ENCODE assay signal across 8 mouse cellular contexts in genomic region chr15:99252381-99253174, GRCm38 (mm10). TPM values are rescaled to one million over a fixed set of nuclear protein-coding genes. Genes with fewer than 3 reads are reported as not detected.
DNase-seq lines count a peak whose midpoint lies in the region; ATAC-seq and TF ChIP-seq lines count a peak whose summit lies in the region.

No protein-coding gene starts in this region.

- DNase-seq in left cerebral cortex, postnatal 4 days, result peak; percentile 67
- no peak for DNase-seq in left cerebral cortex, adult 9 months (ENCODE audit: low spot score in 2 of 2)
- DNase-seq in adipocyte (ENCODE audit: low spot score), result peak; percentile 52
- no peak for DNase-seq in limb, embryonic 10.5 days (ENCODE audit: low spot score)
- DNase-seq in midbrain, postnatal 0 days (ENCODE audit: low spot score), result peak; percentile 81
- no peak for DNase-seq in cerebellum, postnatal 36 days
- no peak for DNase-seq in frontal cortex, adult 2 months (ENCODE audit: extremely low spot score in 1 of 2, low spot score in 1 of 2)

- peak overlapping the region; percentile 77 for H3K4me2 ChIP-seq in midbrain, postnatal 0 days (ENCODE audit: low read depth, low read length, poor library complexity, severe bottlenecking)

- intact Hi-C loops in left cerebral cortex, postnatal 4 days (cut with DNase I), result no loop called here

- H3K9ac ChIP-seq in midbrain, postnatal 0 days (replicated peaks; ENCODE audit: low read length, poor library complexity, severe bottlenecking), result peak overlapping the region; percentile 58

- peak overlapping the region; percentile 93 for H3K27ac ChIP-seq in limb, embryonic 10.5 days
- peak overlapping the region; percentile 84 for H3K27ac ChIP-seq in midbrain, postnatal 0 days (ENCODE audit: low read depth, low read length)

- H3K9me3 ChIP-seq in erythroblast, embryonic 14.5 days (ENCODE audit: control insufficient read depth, low read length), result no peaks in the 10 kb centered on the region
- no peaks in the 10 kb centered on the region for H3K9me3 ChIP-seq in limb, embryonic 10.5 days (replicated peaks)
- H3K9me3 ChIP-seq in midbrain, postnatal 0 days (ENCODE audit: low read length), result no peaks in the 10 kb centered on the region

- peak; percentile 39 for TF ChIP-seq CTCF in midbrain, postnatal 0 days (IDR thresholded peaks at IDR 0.05)

- ATAC-seq in midbrain, postnatal 0 days (ENCODE audit: low FRiP score), result peak; percentile 50

- H3K4me3 ChIP-seq in erythroblast, embryonic 14.5 days (replicated peaks), result peak overlapping the region; percentile 92
- H3K4me3 ChIP-seq in limb, embryonic 10.5 days, result peak overlapping the region; percentile 68
- peak overlapping the region; percentile 41 for H3K4me3 ChIP-seq in midbrain, postnatal 0 days (ENCODE audit: low read depth, low read length)

- H3K27me3 ChIP-seq in erythroblast, embryonic 14.5 days (ENCODE audit: control insufficient read depth), result no peaks in the 10 kb centered on the region
- no peaks in the 10 kb centered on the region; the same call in 1 of the 2 replicates for H3K27me3 ChIP-seq in limb, embryonic 10.5 days (ENCODE audit: low read depth, poor library complexity, severe bottlenecking)
- no peaks in the 10 kb centered on the region for H3K27me3 ChIP-seq in midbrain, postnatal 0 days (ENCODE audit: insufficient read depth, low read length)

- peaks cover 27% of the 10 kb centered on the region for H3K36me3 ChIP-seq in erythroblast, embryonic 14.5 days (ENCODE audit: control insufficient read depth)
- peaks cover 26% of the 10 kb centered on the region for H3K36me3 ChIP-seq in limb, embryonic 10.5 days
- peaks cover 8% of the 10 kb centered on the region for H3K36me3 ChIP-seq in midbrain, postnatal 0 days (ENCODE audit: insufficient read depth, low read length)

- peaks cover 42% of the 10 kb centered on the region for H3K4me1 ChIP-seq in erythroblast, embryonic 14.5 days (ENCODE audit: control insufficient read depth)
- H3K4me1 ChIP-seq in limb, embryonic 10.5 days, result peaks cover 21% of the 10 kb centered on the region
- H3K4me1 ChIP-seq in midbrain, postnatal 0 days (ENCODE audit: insufficient read depth, low read length), result 0 out of 2 replicates have a peak, but pooled peaks cover 3% of the 10 kb centered on the region

- 4% methylated on average over 22 of the region's 22 CpGs for WGBS in limb, embryonic 10.5 days
- 4% methylated on average over 22 of the region's 22 CpGs for WGBS in midbrain, postnatal 0 days

RNA-seq across cellular contexts. Expression of gene Mcrs1, which starts 0.8 kb away (rescaled TPM):
- 100 to 1,000 TPM; 136 to 139 TPM for total RNA-seq in left cerebral cortex, postnatal 4 days (2021)
- 9.2 and 12.0 TPM in 2 replicates for polyA plus RNA-seq in erythroblast, embryonic 14.5 days (2012)
- polyA plus RNA-seq in limb, embryonic 10.5 days (2016; fragmentation: Nextera tagmentation; extraction: Ambion mirVana), result 180 and 190 TPM in 2 replicates
- total RNA-seq in midbrain, postnatal 0 days (2014; rRNA removed), result 223 and 225 TPM in 2 replicates
- polyA plus RNA-seq in midbrain, postnatal 0 days (2015; fragmentation: Nextera tagmentation; extraction: Ambion mirVana), result 207 and 222 TPM in 2 replicates
- 121 and 122 TPM in 2 replicates for polyA plus RNA-seq in frontal cortex, adult 2 months (2012; rRNA removed)

RNA-seq across cellular contexts. Expression of gene Kcnh3, which starts 27.9 kb away (rescaled TPM):
- total RNA-seq in left cerebral cortex, postnatal 4 days (2021), result 10 to 100 TPM; 66.6 to 67.3 TPM
- 0.03 and 0.04 TPM in 2 replicates for polyA plus RNA-seq in erythroblast, embryonic 14.5 days (2012)
- polyA plus RNA-seq in limb, embryonic 10.5 days (2016; fragmentation: Nextera tagmentation; extraction: Ambion mirVana), result 0.15 TPM in 1 of 2 replicates, not detected in the other
- total RNA-seq in midbrain, postnatal 0 days (2014; rRNA removed), result 1.6 and 3.6 TPM in 2 replicates
- polyA plus RNA-seq in midbrain, postnatal 0 days (2015; fragmentation: Nextera tagmentation; extraction: Ambion mirVana), result 0.60 and 0.67 TPM in 2 replicates
- 166 and 196 TPM in 2 replicates for polyA plus RNA-seq in frontal cortex, adult 2 months (2012; rRNA removed)

RNA-seq across cellular contexts. Expression of gene Prpf40b, which starts 42.3 kb away (rescaled TPM):
- total RNA-seq in left cerebral cortex, postnatal 4 days (2021), result 100 to 1,000 TPM; 125 to 132 TPM
- 0.31 and 0.32 TPM in 2 replicates for polyA plus RNA-seq in erythroblast, embryonic 14.5 days (2012)
- polyA plus RNA-seq in limb, embryonic 10.5 days (2016; fragmentation: Nextera tagmentation; extraction: Ambion mirVana), result 59.3 and 71.2 TPM in 2 replicates
- total RNA-seq in midbrain, postnatal 0 days (2014; rRNA removed), result 95.5 and 97.9 TPM in 2 replicates
- 99.6 and 107 TPM in 2 replicates for polyA plus RNA-seq in midbrain, postnatal 0 days (2015; fragmentation: Nextera tagmentation; extraction: Ambion mirVana)
- polyA plus RNA-seq in frontal cortex, adult 2 months (2012; rRNA removed), result 163 and 182 TPM in 2 replicates

RNA-seq across cellular contexts. Expression of gene Fam186b, which starts 43.1 kb away (rescaled TPM):
- total RNA-seq in left cerebral cortex, postnatal 4 days (2021), result 1 to 10 TPM in 1 of 2 experiments, under 1 TPM in 1; 0.64 to 1.3 TPM
- not detected in 2 replicates for polyA plus RNA-seq in erythroblast, embryonic 14.5 days (2012)
- polyA plus RNA-seq in limb, embryonic 10.5 days (2016; fragmentation: Nextera tagmentation; extraction: Ambion mirVana), result 0.21 and 0.29 TPM in 2 replicates
- 0.38 and 2.3 TPM in 2 replicates for total RNA-seq in midbrain, postnatal 0 days (2014; rRNA removed)
- 1.4 and 1.6 TPM in 2 replicates for polyA plus RNA-seq in midbrain, postnatal 0 days (2015; fragmentation: Nextera tagmentation; extraction: Ambion mirVana)
- polyA plus RNA-seq in frontal cortex, adult 2 months (2012; rRNA removed), result 1.5 and 1.7 TPM in 2 replicates

Comparison
In these comparisons a context has a peak if more than half of its experiments do, and no peak if none do; other contexts are left out.
1. DNase-seq: peak in left cerebral cortex, postnatal 4 days (single experiment), adipocyte (single experiment) and midbrain, postnatal 0 days (single experiment); none in left cerebral cortex, adult 9 months (0 of 2), limb, embryonic 10.5 days (single experiment), cerebellum, postnatal 36 days (0 of 2) and frontal cortex, adult 2 months (0 of 2).
2. H3K4me3 ChIP-seq: peak in every context shown above with its lines; median percentile 92 in erythroblast, embryonic 14.5 days; 68 in limb, embryonic 10.5 days; 41 in midbrain, postnatal 0 days.
3. RNA of gene Kcnh3, which starts 27.9 kb away (polyA plus RNA-seq): 166 to 196 TPM in frontal cortex, adult 2 months; 0.60 to 0.67 TPM in midbrain, postnatal 0 days, 0.03 to 0.04 TPM in erythroblast, embryonic 14.5 days and 0.15 TPM in limb, embryonic 10.5 days; every median in the first group is over 10 times any median in the second.
4. RNA of gene Prpf40b, which starts 42.3 kb away (polyA plus RNA-seq): 163 to 182 TPM in frontal cortex, adult 2 months, 99.6 to 107 TPM in midbrain, postnatal 0 days and 59.3 to 71.2 TPM in limb, embryonic 10.5 days; 0.31 to 0.32 TPM in erythroblast, embryonic 14.5 days; every median in the first group is over 10 times any median in the second.